Mouse (Mus musculus) monocyte, adult 5-6 weeks (primary cell): Measurements from ENCODE around the gene Brip1. TPM values are rescaled to one million over a fixed set of nuclear protein-coding genes. Genes with fewer than 3 reads are reported as not detected.

Experiments used
- ATAC-seq: fragments of 153-309, 156-312 bp; replicated peaks from 2 replicates; pipeline ENCODE4 v1.8.0; 2017; ENCODE audit warnings: mild to moderate bottlenecking; ENCODE audit not compliant: low TSS enrichment, insufficient number of reproducible peaks, severe bottlenecking, poor library complexity, low FRiP score
- total RNA-seq: library from RNA; stranded (forward); fragments of 200-1000, 200-491, 200-594 nt; gene quantifications from 3 replicates; pipeline ENCODE4 v1.2.3, GENCODE M21; 2017

Gene Brip1
- total RNA-seq, 1 experiment from 2014 or later, result 0.38 TPM

DNA sequence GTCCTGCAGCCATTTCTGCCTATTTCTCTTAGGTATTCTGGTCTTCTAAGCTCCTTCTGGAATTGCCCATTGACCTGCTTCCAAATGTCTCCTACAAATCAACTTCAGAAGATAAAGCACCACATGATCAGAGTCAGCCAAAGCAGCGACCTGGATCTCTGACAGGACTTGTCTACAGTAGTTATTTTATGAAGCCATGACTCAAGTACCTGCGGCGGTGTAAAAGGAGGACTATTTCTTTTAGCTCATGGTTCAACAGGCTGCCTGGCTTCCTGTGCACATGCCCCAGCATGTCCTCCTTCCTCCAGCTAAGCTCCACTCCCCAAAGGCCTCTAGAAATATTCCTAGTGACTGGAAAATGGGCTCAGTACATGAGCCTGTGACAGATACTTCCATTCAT is 69.7 kb downstream of the Brip1 start:
- ATAC-seq, result no peak

DNA sequence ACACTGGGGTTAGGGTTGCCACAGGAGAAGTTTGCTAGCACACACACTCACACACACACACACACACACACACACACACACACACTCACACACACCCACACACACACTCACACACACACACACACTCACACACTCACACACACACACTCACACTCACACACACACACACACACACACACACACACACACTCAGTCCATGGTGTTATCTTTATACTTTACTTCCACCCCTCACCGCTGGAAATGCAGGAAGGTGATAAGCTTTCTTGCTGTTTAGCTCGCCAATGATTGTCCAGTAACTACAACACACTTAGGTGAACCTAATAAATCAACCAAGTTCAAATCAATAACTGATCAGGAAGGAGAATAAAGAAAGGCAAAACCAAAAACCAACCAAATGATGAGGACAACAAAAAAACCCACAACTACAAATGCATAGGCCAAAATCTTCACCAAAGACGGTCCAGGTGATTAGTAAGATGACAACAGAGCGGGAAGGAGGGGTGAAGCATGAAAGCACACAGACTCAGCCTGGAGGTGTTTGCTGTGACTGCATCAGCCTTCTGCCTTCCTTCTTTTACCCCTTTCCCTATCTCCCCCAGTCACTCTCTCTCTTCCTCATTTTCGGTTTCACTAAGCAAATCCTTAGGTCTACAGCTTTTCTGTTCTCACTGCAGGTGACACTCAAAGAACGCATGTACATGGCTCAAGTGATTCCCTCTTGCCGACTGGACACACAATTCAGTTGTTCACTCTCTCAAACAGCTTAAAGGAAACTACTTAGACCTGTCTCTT is 83.7 kb downstream of the Brip1 start:
- no peak for ATAC-seq

DNA sequence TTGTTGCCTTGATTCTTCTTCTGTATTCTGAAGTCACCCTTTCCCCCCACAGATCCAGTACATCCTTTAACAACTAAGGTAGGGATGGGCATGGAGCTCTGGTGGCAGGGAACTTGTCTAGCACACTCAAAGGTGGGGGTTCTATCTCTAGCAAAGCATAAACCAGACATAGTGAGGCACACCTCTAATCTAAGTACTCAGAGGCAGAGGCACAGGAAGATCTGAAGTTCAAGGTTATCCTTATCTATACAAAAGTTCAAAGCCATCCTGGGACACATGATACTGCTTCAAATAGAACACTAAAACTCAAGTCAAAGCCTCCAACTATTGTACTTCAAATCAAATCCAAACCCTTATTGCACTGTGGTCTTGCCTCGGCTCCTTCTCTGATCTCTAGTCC is 85.0 kb downstream of the Brip1 start:
- ATAC-seq, result no peak

DNA sequence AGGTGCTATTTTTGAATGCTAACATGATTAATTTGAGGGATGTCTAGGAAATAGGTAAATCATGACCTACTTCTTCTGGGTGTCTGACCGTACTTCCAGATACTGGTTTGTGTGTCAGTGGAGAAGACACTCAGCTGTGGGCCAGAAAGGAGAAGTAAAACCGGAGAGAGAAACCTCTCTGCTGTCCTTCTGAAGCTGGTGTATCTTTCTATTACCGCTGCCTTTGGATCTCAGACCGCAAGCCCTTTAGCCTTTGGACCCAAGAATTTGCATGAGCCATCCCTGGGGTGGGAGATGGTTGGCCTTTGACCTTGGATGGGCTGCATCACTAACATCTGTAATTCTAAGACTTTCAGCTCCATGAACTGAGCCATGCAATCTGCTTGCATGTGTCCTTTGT is 93.7 kb downstream of the Brip1 start:
- no peak for ATAC-seq

DNA sequence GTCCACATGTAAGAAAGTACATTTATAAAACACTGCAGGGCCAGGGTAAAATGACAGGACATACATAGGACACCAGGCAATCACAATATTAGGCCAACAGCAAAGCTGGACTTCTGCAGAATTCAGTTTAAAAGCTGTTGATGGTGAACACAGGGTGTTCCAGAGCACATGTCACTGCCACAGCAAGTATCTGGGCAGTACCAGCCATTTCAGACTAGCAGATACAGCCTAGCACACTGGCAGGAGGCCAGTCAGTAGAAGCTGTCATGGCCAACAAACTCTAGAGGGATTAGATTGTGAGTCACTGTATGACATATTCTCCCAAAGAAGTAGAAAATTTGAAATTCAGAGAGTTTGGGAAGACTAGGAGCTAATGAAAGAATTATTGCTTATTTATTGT is 94.4 kb downstream of the Brip1 start:
- ATAC-seq, result no peak

DNA sequence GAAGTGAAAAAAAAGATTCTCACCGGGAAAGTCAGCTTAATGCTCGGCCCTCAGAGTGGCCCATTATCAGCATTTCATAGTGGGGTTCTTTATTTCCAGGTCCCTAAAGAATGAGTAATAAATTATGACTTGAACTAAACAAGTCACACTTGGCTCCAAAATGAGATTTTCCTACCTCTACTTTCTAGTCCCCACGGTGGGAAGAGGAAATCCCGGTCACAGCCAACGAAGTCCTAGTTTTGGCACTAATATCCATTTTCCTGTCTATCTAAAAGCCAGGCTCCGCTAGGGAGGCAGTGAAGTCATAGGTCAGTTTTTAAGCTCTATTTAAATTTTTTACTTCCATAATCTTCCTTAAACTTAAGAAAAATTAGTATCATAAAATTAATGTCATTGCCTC is 99.8 kb downstream of the Brip1 start:
- ATAC-seq, result no peak

DNA sequence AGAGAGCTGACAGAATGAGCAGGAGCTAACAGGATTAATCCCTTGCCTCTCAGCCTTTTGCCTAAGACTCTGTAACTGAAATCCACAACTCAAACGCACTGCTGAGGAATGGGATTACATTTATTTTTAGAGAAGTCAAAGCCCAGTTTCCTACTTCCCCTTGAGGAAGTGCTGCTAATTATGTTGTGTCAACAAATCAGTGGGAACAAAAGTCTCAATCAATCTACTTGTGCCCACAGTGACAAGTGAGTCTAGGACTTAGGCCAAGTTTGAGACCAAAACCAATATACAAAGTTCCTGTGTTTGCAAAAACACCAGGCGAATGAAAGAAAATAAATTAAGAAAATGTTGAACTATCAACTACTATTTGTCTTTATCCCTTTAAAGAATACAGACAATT is 101.7 kb downstream of the Brip1 start:
- no peak for ATAC-seq

DNA sequence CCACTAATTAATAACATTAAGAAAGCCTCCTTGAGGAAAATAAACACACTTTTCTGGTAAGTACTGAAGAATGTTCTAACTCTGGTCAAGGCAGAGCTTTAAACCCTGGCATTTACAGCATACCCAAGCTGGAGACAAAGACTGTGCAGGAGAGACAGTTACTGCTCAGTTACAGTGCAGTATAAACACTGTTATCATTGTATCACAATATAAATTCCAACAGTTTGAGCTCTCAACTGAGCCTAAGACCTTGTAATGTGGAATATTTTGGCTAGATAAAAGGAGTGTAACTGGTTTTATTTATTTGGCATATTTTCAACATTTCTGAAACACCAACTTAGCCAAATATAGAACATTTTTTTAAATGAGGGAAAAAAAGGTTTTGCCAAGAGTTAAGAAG is 112.2 kb downstream of the Brip1 start:
- no peak for ATAC-seq

DNA sequence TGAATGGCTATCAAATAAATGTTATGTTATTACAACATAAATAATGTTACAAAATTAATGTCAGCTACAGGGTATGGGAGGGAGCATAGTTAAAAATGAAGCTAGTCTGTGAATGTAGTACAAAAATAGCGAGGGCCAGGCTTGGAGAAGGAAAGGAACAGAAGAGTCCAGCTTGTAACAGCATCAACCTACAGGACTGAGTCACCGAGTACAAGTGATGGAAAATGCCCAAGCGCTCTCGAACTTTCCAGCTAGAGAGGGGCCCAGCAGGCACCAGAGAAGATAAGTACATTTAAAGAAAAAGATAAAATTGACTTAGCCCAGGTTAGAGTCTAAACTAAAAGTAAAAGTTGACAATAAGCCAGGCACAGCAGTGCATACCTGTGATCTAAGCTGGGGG is 116.5 kb downstream of the Brip1 start:
- ATAC-seq, result no peak

DNA sequence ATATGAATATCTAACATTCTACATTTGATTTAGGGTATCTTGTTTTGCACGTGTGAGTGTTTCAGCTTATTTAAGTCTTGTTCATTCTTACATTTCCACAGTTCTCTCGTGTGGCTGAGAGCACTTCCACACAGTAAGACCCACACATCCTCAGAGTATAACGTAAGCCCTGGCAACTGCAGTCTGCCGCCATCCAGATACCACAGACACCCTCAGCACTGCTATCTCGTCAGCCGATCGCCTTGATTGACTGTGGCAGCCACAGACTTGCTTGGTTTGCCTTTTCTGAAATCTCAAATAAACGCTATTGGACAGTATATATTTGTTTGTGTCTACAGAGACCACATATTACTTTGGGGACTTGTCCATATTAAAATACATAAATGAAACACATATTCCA is 123.0 kb downstream of the Brip1 start:
- no peak for ATAC-seq

DNA sequence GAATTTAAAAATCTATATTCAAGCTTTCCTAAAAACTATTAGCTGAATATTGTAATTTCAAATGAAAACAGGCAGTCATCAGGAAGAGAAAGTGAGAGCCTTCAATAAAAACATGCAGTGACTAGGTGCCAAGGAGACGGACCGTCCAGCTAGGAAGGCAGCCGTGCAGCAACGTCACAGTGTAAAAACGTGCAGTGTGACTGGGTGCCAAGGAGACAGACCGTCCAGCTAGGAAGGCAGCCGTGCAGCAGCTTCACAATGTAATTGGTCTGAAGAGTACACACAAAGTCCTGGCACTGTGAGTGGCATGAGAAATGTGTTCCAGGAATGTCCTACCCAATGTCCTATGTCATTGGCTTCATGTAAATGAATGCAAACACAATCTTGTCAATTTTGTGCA is 124.0 kb downstream of the Brip1 start:
- no peak for ATAC-seq

DNA sequence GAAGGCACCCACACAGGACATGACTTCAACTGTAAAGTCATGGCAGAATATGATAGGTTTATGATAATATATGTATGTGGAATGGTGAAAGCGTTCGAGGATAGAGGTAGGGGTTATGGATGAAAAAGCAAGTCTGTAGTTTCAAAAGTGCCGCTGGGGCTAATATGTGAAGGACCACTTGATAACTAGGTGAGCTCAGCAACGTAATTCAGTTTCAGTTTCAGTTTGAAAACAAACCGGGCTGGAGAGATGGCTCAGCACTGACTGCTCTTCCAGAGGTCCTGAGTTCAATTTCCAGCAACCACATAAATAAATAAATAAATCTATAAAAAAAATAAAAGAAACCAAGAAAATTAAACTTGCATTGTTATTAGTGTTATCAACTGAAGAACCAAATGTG is 124.6 kb downstream of the Brip1 start:
- ATAC-seq, result no peak

DNA sequence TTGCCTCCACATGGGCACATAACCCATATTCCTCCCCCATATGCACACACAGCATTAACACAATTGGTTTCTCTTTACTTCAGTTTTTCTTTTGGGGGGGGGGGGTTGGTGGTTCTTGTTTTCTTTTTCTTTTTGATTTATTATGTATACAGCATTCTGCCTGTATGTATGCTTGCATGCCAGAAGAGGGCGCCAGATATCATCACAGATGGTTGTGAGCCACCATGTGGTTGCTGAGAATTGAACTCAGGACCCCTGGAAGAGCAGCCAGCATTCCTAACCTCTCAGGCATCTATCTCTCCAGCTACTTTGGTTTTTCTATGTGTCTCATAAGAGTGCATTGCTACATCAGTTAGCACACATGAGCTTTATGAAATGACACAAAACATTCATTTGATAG is 125.6 kb downstream of the Brip1 start:
- no peak for ATAC-seq

DNA sequence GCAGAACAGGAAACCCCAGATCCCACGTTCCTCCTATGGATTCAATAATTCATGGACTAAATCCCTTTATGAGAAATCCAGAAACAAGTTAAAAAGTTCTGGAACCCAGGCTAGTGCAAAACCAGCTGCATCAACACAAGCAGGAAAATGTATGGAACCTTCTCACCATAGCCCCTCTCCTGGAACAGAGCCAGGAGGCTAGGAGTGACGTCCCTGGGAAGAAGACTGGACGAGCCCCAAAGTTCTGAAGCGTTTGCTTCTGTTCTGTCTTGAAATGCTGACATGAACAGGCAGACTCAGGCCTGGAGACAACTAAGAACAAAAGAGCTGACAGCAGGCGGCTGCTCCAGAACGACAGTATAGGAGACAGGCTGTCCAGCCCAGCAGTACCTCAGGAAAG is 132.3 kb downstream of the Brip1 start:
- no peak for ATAC-seq

DNA sequence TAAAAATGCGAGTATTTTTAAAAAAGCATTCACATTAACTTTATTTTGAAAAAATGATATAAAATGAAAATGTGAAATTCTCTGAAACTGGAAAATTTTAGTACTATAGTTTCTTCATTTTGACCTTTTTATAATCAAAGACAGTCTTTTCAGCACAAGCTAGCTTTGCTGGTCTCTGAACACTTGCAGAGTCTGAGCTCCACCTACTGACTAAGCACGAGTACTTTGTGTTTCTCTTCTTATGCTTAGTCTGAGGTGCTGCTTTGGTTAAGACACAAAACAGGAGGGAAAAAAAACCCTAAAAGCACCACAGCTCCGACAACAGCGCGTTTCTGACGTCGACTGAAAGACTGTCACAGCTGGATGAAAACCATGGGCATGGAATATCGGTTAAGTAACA is 133.8 kb downstream of the Brip1 start:
- ATAC-seq, result no peak

DNA sequence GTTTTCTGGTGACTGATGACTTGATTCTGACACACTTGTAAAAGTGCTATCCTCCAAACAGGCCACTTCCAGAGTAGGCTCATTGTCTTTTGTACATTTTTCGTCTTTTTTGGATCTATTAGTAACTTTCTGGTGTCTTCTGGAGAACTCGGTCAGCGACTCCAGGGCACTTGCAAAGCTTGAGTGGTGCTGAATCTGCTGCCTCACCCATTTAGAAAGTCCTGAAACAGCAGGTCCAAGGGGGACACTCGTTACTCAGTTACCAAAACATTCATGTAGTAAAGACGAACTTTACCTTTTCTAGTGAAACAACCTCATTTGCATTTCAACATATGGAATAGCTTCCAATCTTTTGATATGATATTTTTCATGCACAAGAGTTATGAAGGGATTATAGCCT is 136.1 kb downstream of the Brip1 start:
- ATAC-seq, result no peak

DNA sequence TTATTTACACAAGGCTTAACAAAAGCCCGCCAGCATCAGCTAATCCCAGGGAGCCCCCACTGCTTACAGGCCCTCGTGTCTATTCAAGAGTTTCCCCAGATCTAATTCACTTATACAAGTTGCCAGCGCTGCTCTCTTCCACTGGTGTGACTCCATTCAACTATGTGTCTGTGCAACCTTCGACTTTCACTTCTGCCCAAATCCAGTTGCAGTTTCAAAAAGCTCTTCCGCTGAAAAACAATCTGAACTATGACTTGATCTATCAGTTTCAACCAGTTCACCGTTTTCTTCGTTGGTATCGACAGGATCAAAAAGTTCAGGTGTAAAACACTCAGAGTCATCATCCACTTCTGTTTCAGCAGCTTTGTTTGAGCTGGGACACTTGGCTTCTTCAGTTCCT is 139.8 kb downstream of the Brip1 start:
- no peak for ATAC-seq

DNA sequence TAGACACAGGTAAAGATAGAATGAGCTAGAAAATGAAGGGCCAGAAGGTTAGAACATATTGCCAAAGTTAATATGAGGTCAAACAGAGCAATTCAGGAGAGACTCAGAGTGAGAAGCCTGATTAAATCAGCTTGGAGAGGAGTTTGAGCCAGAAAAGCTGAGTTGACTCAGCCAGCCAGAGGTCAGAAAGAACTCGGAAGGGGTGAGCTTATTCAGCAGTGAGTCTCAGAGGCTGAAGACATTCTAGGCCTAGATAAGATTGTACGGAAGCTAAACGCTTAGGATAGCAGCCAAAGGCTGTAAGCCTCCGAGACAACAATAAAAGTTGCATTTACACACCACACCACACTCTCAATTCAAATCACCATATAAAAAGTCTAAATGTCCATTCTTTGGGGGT is 141.9 kb downstream of the Brip1 start:
- no peak for ATAC-seq

DNA sequence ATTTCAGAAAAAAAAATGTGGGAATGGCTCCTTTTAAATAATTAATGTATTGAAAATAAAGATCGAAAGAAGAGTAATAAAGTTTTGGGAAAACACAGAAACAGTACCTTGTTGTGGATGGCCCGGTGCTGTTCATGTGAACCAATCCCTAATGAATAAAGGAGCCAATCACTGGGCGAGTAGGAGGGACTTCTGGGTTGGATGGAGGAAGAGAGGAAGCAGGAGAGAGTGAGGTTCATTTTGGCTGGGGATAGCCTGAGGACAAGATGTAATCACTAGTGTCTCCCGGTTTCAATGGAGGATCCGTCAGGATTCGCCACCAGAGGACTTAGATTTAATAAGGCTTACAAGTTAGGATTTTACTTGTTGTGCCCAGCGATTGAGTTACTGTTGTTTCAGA is 145.2 kb downstream of the Brip1 start:
- ATAC-seq, result no peak

DNA sequence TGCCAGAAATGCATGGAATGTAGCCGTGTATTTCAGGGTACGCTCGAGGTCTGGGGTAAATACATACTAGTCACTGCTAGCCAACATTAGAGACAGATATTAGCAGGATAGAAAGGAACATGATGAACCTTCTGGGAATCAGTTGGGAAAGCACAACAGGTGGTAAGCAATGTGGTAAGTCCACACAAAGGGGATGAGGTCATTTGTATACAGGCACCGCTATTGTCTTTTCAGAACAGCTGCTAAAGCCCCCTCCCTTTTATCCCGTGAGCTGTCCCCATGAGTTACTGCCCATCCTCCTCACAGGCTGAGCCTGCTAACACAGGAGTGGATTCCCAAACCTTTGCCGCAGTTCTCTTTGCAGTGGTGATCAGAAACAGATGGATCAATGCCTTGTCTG is 149.6 kb downstream of the Brip1 start:
- ATAC-seq, result no peak
